Mouse (Mus musculus) CH12.LX (cell line): ENCODE measurements around the gene Gjd3. TPM values are rescaled to one million over a fixed set of nuclear protein-coding genes. Genes with fewer than 3 reads are reported as not detected.

Source experiments
- DNase-seq: peaks from one replicate; pipeline ENCODE4 v3.0.0-alpha.2; 2013; ENCODE audit errors: extremely low read depth
- H3K27ac ChIP-seq: 2 replicates; pipeline ENCODE4 v1.5.1; 2012; ENCODE audit warnings: low read depth, mild to moderate bottlenecking, control low read depth, moderate library complexity; ENCODE audit not compliant: insufficient read depth
- H3K27me3 ChIP-seq: replicated peaks from 2 replicates; pipeline ENCODE3; 2012; ENCODE audit warnings: inconsistent platforms
- H3K36me3 ChIP-seq, 2 experiments: replicated peaks in 1 of 2; 2 replicates each; pipeline versions ENCODE3 to v1.6.1; 2012; ENCODE audit warnings: inconsistent platforms in 1 of 2, low read length in 1 of 2, mild to moderate bottlenecking in 1 of 2, mixed read lengths in 1 of 2, moderate library complexity in 1 of 2; ENCODE audit not compliant: control insufficient read depth in 1 of 2, insufficient read depth in 1 of 2
- H3K4me1 ChIP-seq, 2 experiments: 2 replicates each; pipeline ENCODE4 v1.6.1; 2012; ENCODE audit warnings: inconsistent platforms in 1 of 2, moderate library complexity in 1 of 2; ENCODE audit not compliant: insufficient read depth in 2 of 2, control insufficient read depth in 1 of 2
- H3K4me2 ChIP-seq: 2 replicates; pipeline ENCODE4 v1.6.1; 2012; ENCODE audit warnings: low read depth, mild to moderate bottlenecking, control low read depth; ENCODE audit not compliant: poor library complexity, insufficient read depth, severe bottlenecking
- H3K4me3 ChIP-seq, 3 experiments: fragments of 150-350 bp in 1 of 3; sonication (generic) in 1 of 3; replicated peaks in 1 of 3; 2 replicates each; pipeline versions ENCODE3 to v1.5.1; 2011 to 2012; ENCODE audit warnings: low read depth in 2 of 3, low read length in 2 of 3, mild to moderate bottlenecking in 2 of 3, moderate library complexity in 2 of 3, control low read depth in 1 of 3, improper control_type of control experiment in 1 of 3, inconsistent platforms in 1 of 3, mixed read lengths in 1 of 3; ENCODE audit not compliant: poor library complexity in 1 of 3
- H3K79me2 ChIP-seq: replicated peaks from 2 replicates; pipeline ENCODE4 v1.6.1; 2012; ENCODE audit warnings: mild to moderate bottlenecking, moderate library complexity; ENCODE audit not compliant: control insufficient read depth, poor library complexity, insufficient read depth, severe bottlenecking; ENCODE audit errors: extremely low read depth
- H3K9ac ChIP-seq: 2 replicates; pipeline ENCODE4 v1.6.1; 2012; ENCODE audit warnings: low read depth, mild to moderate bottlenecking, control low read depth, moderate library complexity; ENCODE audit not compliant: insufficient read depth
- H3K9me3 ChIP-seq: replicated peaks from 2 replicates; pipeline ENCODE3; 2012; ENCODE audit warnings: low read length, inconsistent platforms, mixed read lengths
- CHD1 ChIP-seq: IDR thresholded peaks from 2 replicates; pipeline ENCODE4 v1.6.1; 2012; ENCODE audit warnings: low read depth, low read length, improper control_type of control experiment, inconsistent platforms
- CHD2 ChIP-seq: IDR thresholded peaks from 2 replicates; pipeline ENCODE4 v1.6.1; 2011; ENCODE audit warnings: low read length, improper control_type of control experiment
- CTCF ChIP-seq, 2 experiments: IDR thresholded peaks in 1 of 2; conservative IDR thresholded peaks in 1 of 2; 2 replicates each; pipeline ENCODE4 v1.5.1; 2011 to 2012; ENCODE audit warnings: low read depth in 2 of 2, low read length in 2 of 2, improper control_type of control experiment in 1 of 2, inconsistent platforms in 1 of 2, mild to moderate bottlenecking in 1 of 2, moderate library complexity in 1 of 2
- E2F4 ChIP-seq: IDR thresholded peaks from 2 replicates; pipeline ENCODE4 v1.6.1; 2011; ENCODE audit warnings: low read depth, low read length, improper control_type of control experiment; ENCODE audit not compliant: insufficient replicate concordance
- EP300 ChIP-seq: IDR thresholded peaks from 2 replicates; pipeline ENCODE4 v1.6.1; 2011; ENCODE audit warnings: low read length, improper control_type of control experiment
- HCFC1 ChIP-seq: IDR thresholded peaks from 2 replicates; pipeline ENCODE4 v1.6.1; 2012; ENCODE audit warnings: low read depth, mild to moderate bottlenecking, inconsistent platforms, low read length, improper control_type of control experiment
- IRF4 ChIP-seq: IDR thresholded peaks from 2 replicates; pipeline ENCODE4 v1.6.1; 2014; ENCODE audit warnings: low read depth, mild to moderate bottlenecking, inconsistent platforms, low read length, improper control_type of control experiment
- JUN ChIP-seq: IDR thresholded peaks from 2 replicates; pipeline ENCODE4 v1.6.1; 2011; ENCODE audit warnings: low read depth, mild to moderate bottlenecking, low read length, improper control_type of control experiment, moderate library complexity; ENCODE audit not compliant: insufficient read depth
- MYC ChIP-seq: IDR thresholded peaks from 2 replicates; pipeline ENCODE4 v1.6.1; 2011; ENCODE audit warnings: low read depth, mild to moderate bottlenecking, improper control_type of control experiment, low read length
- NELFE ChIP-seq: IDR thresholded peaks from 2 replicates; pipeline ENCODE4 v1.6.1; 2011; ENCODE audit warnings: low read depth, low read length, improper control_type of control experiment
- PAX5 ChIP-seq: IDR thresholded peaks from 2 replicates; pipeline ENCODE4 v1.6.1; 2012; ENCODE audit warnings: low read length, inconsistent platforms, mixed read lengths
- TBP ChIP-seq: conservative IDR thresholded peaks from 2 replicates; pipeline ENCODE4 v1.6.1; 2011; ENCODE audit warnings: low read depth, low read length, improper control_type of control experiment
- UBTF ChIP-seq: IDR thresholded peaks from 2 replicates; pipeline ENCODE4 v1.6.1; 2012; ENCODE audit warnings: low read depth, mild to moderate bottlenecking, inconsistent platforms, low read length, improper control_type of control experiment, moderate library complexity
- ZC3H11A ChIP-seq: IDR thresholded peaks from 2 replicates; pipeline ENCODE4 v1.6.1; 2012; ENCODE audit warnings: low read depth, mild to moderate bottlenecking, inconsistent platforms, low read length, improper control_type of control experiment
- ZKSCAN1 ChIP-seq: IDR thresholded peaks from 2 replicates; pipeline ENCODE4 v1.6.1; 2012; ENCODE audit warnings: low read depth, inconsistent platforms, low read length, improper control_type of control experiment, borderline replicate concordance
- dilution Hi-C: fragments of 300-500 bp; cut with MboI; formaldehyde crosslinking; loops from 2 replicates; pipeline ENCODE4 v1.14.3; 2020; ENCODE audit warnings: low sequenced_read_pairs; ENCODE audit not compliant: extremely low pct_unique_long_range_greater_than_20kb, extremely low pct_ligation_motif_present
- in situ Hi-C: fragments of 300-500 bp; cut with MboI; formaldehyde crosslinking; loops from 3 replicates; pipeline ENCODE4 v1.14.3; 2019; ENCODE audit warnings: low sequenced_read_pairs, low pct_ligation_motif_present, low pct_unique_long_range_greater_than_20kb, mixed read lengths
- polyA plus RNA-seq: library from polyadenylated mRNA; unstranded; fragments of >175 nt; gene quantifications from 2 replicates; pipeline ENCODE4 v1.2.1, GENCODE M21; 2012; ENCODE audit warnings: low read depth; ENCODE audit not compliant: insufficient read length
- total RNA-seq, 2 experiments: library from RNA; depleted of rRNA; stranded (reverse); fragments of 300-350 nt in 1 of 2; fragments of >200 nt in 1 of 2; gene quantifications; 2 replicates each; pipeline ENCODE4 v1.2.3; 2012 to 2014

The Gjd3 gene
- total and polyA plus RNA-seq, 3 experiments = 0.47 TPM; not detected in 2

DNA sequence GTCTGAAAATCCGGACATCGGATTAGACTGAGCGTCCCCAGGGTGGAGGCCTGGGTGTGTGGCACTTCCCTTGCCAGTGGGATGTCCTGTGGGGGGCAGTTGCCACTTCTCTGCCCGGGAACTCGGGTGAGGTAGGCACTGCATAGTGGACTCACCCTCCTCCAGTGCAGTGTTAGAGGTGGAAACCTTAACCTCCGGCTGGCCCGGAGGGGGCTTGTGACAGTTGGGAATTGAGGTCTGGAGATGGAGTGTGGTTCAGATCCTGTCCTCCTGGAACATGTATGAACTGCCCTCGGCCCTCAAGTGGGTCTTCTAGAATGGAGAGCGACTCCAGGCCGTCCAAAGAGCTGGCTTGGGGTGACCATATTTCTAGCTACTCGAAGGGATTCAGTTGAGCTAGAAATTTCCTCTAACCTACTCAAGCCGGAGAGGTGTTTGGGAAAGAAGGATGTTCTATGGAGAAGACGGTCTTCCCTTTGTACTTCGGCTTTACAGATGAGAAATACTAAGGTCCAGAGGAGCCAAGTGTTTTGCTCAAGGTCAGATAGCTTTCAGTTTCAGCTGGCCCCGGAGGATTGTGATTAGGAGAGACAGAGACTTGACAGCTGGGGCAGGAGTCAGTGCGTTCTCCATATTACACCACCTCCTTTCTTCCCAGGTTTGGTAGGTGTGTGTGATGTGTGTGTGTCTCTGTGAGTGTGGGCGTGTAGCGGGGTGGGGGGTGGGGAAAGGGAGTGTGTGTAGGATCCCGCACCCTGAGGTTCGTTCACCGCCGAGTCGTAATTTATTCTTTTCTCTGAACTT, 46.0 kb downstream of the Gjd3 start:
- in situ Hi-C loops = loop anchor here (5.0 kb wide), 1 partner anchor 35 kb away; no protein-coding TSS in a partner anchor
- H3K27ac ChIP-seq = no peak overlapping the region
- H3K4me1 ChIP-seq = peaks cover 32 to 62% of the 10 kb centered on the region in 2 experiments

DNA sequence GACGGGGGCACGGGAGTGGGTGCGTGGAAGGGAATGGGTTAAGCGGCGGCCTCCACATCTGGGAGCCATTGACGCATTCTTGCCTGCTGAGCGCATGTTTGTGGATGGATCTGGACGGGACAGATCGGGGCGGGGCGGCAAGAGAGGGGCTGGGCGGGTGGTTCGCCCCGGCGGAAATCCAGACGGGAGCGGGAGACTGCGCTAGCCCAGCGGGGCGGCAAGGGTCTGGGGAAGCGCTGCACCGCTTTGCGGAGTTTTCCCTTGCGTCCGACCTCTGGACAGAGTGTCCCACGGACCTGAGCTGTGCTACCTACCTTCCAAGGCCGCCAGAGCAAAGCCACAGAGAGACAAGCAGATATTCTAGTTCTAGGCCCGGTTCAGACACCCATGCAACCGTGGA, 46.6 kb downstream of the Gjd3 start:
- H3K9ac ChIP-seq = no peak overlapping the region
- no peak for DNase-seq

More for the DNA sequence above, 46.0 kb downstream of the Gjd3 start:
- H3K27me3 ChIP-seq = no peaks in the 10 kb centered on the region
- H3K9me3 ChIP-seq = peaks cover 5% of the 10 kb centered on the region
- TF ChIP-seq HCFC1 = no peak
- no peak for TF ChIP-seq MYC
- 0 out of 2 replicates have a peak, but pooled peaks have one; percentile 4 for TF ChIP-seq IRF4
- TF ChIP-seq CHD1 = 0 out of 2 replicates have a peak, but pooled peaks have one; percentile 9
- TF ChIP-seq NELFE = 0 out of 2 replicates have a peak, but pooled peaks have one; percentile 10
- TF ChIP-seq UBTF = peak; percentile 43; the same call in 1 of the 2 replicates
- TF ChIP-seq EP300 = peak; percentile 22; the same call in 1 of the 2 replicates
- peak; percentile 69; the same call in 1 of the 2 replicates for TF ChIP-seq CHD2
- dilution Hi-C loops = no loop called here
- peaks cover 2% of the 10 kb centered on the region; the same call in 1 of the 2 replicates for H3K79me2 ChIP-seq
- H3K4me3 ChIP-seq = peak overlapping the region; percentile 72 to 79 (median 76)
- peak overlapping the region; percentile 80 for H3K4me2 ChIP-seq
- no peak for DNase-seq
- no peaks in the 10 kb centered on the region for H3K36me3 ChIP-seq
- H3K9ac ChIP-seq = peak overlapping the region; percentile 47; the same call in 1 of the 2 replicates

More for the DNA sequence above, 46.6 kb downstream of the Gjd3 start:
- Histone ChIP-seq H3K4me2 (no peak overlapping the region), H3K79me2 (peaks cover 2% of the 10 kb centered on the region; the same call in 1 of the 2 replicates), H3K27me3 (no peaks in the 10 kb centered on the region), H3K36me3 (no peaks in the 10 kb centered on the region), H3K4me1 (peaks cover 38 to 62% of the 10 kb centered on the region in 2 experiments), H3K4me3 (no peak overlapping the region), H3K9me3 (peaks cover 5% of the 10 kb centered on the region), H3K27ac (no peak overlapping the region)
- TF ChIP-seq CTCF (conservative IDR thresholded peaks at IDR 0.05 in 1 of 2, IDR thresholded peaks at IDR 0.05 in 1 of 2; ENCODE audit: low read depth in 2 of 2, low read length in 2 of 2) (no peak), HCFC1 (no peak), ZC3H11A (no peak), ZKSCAN1 (no peak), E2F4 (no peak), JUN (no peak), PAX5 (no peak), TBP (no peak), CHD2 (no peak)
- dilution Hi-C loops (no loop called here), in situ Hi-C loops (loop anchor here (5.0 kb wide), 1 partner anchor 36 kb away; no protein-coding TSS in a partner anchor)
